8 mouse cellular contexts compared by ENCODE assay signal in genomic region chr9:66646226-66646625, GRCm38 (mm10). TPM values are rescaled to one million over a fixed set of nuclear protein-coding genes. Genes with fewer than 3 reads are reported as not detected.
DNase-seq lines count a peak whose midpoint lies in the region; ATAC-seq and TF ChIP-seq lines count a peak whose summit lies in the region.

No protein-coding gene starts in this region.

- no peaks in the 10 kb centered on the region for H3K9me3 ChIP-seq in forebrain, embryonic 10.5 days
- no peaks in the 10 kb centered on the region for H3K9me3 ChIP-seq in heart, embryonic 15.5 days (replicated peaks)
- no peaks in the 10 kb centered on the region for H3K9me3 ChIP-seq in liver, embryonic 11.5 days (ENCODE audit: control insufficient read depth, low read length)
- no peaks in the 10 kb centered on the region for H3K9me3 ChIP-seq in neural tube, embryonic 13.5 days
- H3K9me3 ChIP-seq in stomach, postnatal 0 days (ENCODE audit: control insufficient read depth, low read length), result no peaks in the 10 kb centered on the region

- peaks cover 5% of the 10 kb centered on the region for H3K4me1 ChIP-seq in forebrain, embryonic 10.5 days
- H3K4me1 ChIP-seq in heart, embryonic 15.5 days (replicated peaks), result peaks cover 4% of the 10 kb centered on the region
- no peaks in the 10 kb centered on the region for H3K4me1 ChIP-seq in liver, embryonic 11.5 days (replicated peaks; ENCODE audit: control insufficient read depth, insufficient read depth, low read length)
- peaks cover 2% of the 10 kb centered on the region for H3K4me1 ChIP-seq in neural tube, embryonic 13.5 days (replicated peaks)
- H3K4me1 ChIP-seq in stomach, postnatal 0 days (replicated peaks; ENCODE audit: control insufficient read depth, insufficient read depth), result no peaks in the 10 kb centered on the region

- TF ChIP-seq CTCF in stomach, postnatal 0 days (IDR thresholded peaks at IDR 0.05; ENCODE audit: low read depth), result peak; percentile 96

- H3K9ac ChIP-seq in heart, embryonic 15.5 days, result no peak overlapping the region
- H3K9ac ChIP-seq in liver, embryonic 11.5 days (ENCODE audit: low read depth, low read length), result no peak overlapping the region
- H3K9ac ChIP-seq in neural tube, embryonic 13.5 days, result no peak overlapping the region
- H3K9ac ChIP-seq in stomach, postnatal 0 days (ENCODE audit: low read length), result no peak overlapping the region

- no peak overlapping the region for H3K27ac ChIP-seq in forebrain, embryonic 10.5 days
- no peak overlapping the region for H3K27ac ChIP-seq in heart, embryonic 15.5 days
- H3K27ac ChIP-seq in liver, embryonic 11.5 days (ENCODE audit: low read depth, low read length), result no peak overlapping the region
- H3K27ac ChIP-seq in neural tube, embryonic 13.5 days (replicated peaks), result no peak overlapping the region
- H3K27ac ChIP-seq in stomach, postnatal 0 days (replicated peaks), result no peak overlapping the region

- no peaks in the 10 kb centered on the region for H3K36me3 ChIP-seq in forebrain, embryonic 10.5 days (replicated peaks)
- no peaks in the 10 kb centered on the region for H3K36me3 ChIP-seq in heart, embryonic 15.5 days
- no peaks in the 10 kb centered on the region for H3K36me3 ChIP-seq in liver, embryonic 11.5 days (ENCODE audit: control insufficient read depth, insufficient read depth, low read length)
- no peaks in the 10 kb centered on the region for H3K36me3 ChIP-seq in neural tube, embryonic 13.5 days
- no peaks in the 10 kb centered on the region for H3K36me3 ChIP-seq in stomach, postnatal 0 days (ENCODE audit: control insufficient read depth, insufficient read depth, low read length)

- peak; percentile 92 for ATAC-seq in heart, embryonic 15.5 days (replicated peaks; ENCODE audit: insufficient number of reproducible peaks, insufficient read depth, low FRiP score, low read depth)
- no peak; the same call in 1 of the 2 replicates for ATAC-seq in liver, embryonic 11.5 days (replicated peaks; ENCODE audit: low FRiP score)
- ATAC-seq in neural tube, embryonic 13.5 days (ENCODE audit: low read depth), result peak; percentile 82; the same call in 1 of the 2 replicates
- peak; percentile 95 for ATAC-seq in stomach, postnatal 0 days (ENCODE audit: low FRiP score, low TSS enrichment)

- H3K4me3 ChIP-seq in forebrain, embryonic 10.5 days, result no peak overlapping the region
- no peak overlapping the region for H3K4me3 ChIP-seq in heart, embryonic 15.5 days
- no peak overlapping the region for H3K4me3 ChIP-seq in liver, embryonic 11.5 days (ENCODE audit: low read depth, low read length)
- no peak overlapping the region for H3K4me3 ChIP-seq in neural tube, embryonic 13.5 days
- no peak overlapping the region for H3K4me3 ChIP-seq in stomach, postnatal 0 days (ENCODE audit: low read depth, low read length)

- H3K4me2 ChIP-seq in heart, embryonic 15.5 days, result no peak overlapping the region
- no peak overlapping the region for H3K4me2 ChIP-seq in liver, embryonic 11.5 days
- H3K4me2 ChIP-seq in neural tube, embryonic 13.5 days, result no peak overlapping the region
- no peak overlapping the region for H3K4me2 ChIP-seq in stomach, postnatal 0 days (replicated peaks; ENCODE audit: low read depth)

- TF ChIP-seq EP300 in stomach, postnatal 0 days (optimal IDR thresholded peaks at IDR 0.05), result no peak

- DNase-seq in CD8-positive naive resting alpha-beta T cell, adult 2 months (ENCODE audit: low read depth in 2 of 2, low spot score in 2 of 2), result peak; percentile 69 to 73
- DNase-seq in c-Kit-negative CD71-positive TER-119-positive erythroid progenitor cells, embryonic 14.5 days (ENCODE audit: low read depth, low spot score), result peak; percentile 35
- DNase-seq in forebrain, embryonic 10.5 days (ENCODE audit: extremely low spot score, low spot score), result peak; percentile 84
- DNase-seq in kidney, postnatal 10 days, result peak; percentile 96
- DNase-seq in liver, embryonic 11.5 days (ENCODE audit: low spot score), result peak; percentile 73
- DNase-seq in stomach, postnatal 0 days (ENCODE audit: low spot score), result peak; percentile 93

- WGBS in forebrain, embryonic 10.5 days, result 20% methylated on average over 7 of the region's 7 CpGs
- 15% methylated on average over 7 of the region's 7 CpGs for WGBS in heart, embryonic 15.5 days
- WGBS in liver, embryonic 11.5 days, result 15% methylated on average over 7 of the region's 7 CpGs
- 16% methylated on average over 7 of the region's 7 CpGs for whole genome bisulfite sequencing in neural tube, embryonic 13.5 days
- 13% methylated on average over 7 of the region's 7 CpGs for WGBS in stomach, postnatal 0 days

- H3K27me3 ChIP-seq in forebrain, embryonic 10.5 days (ENCODE audit: poor library complexity, severe bottlenecking), result no peaks in the 10 kb centered on the region
- H3K27me3 ChIP-seq in heart, embryonic 15.5 days, result no peaks in the 10 kb centered on the region
- H3K27me3 ChIP-seq in liver, embryonic 11.5 days (replicated peaks; ENCODE audit: control insufficient read depth, insufficient read depth, low read length), result no peaks in the 10 kb centered on the region
- H3K27me3 ChIP-seq in neural tube, embryonic 13.5 days, result no peaks in the 10 kb centered on the region
- H3K27me3 ChIP-seq in stomach, postnatal 0 days (ENCODE audit: control insufficient read depth, insufficient read depth, low read length), result no peaks in the 10 kb centered on the region

RNA-seq across cellular contexts. Expression of gene Usp3, which starts 53.3 kb away (rescaled TPM):
- 95.1 and 101 TPM in 2 replicates for polyA plus RNA-seq in forebrain, embryonic 10.5 days (2016; fragmentation: Nextera tagmentation; extraction: Ambion mirVana)
- 30.5 and 35.6 TPM in 2 replicates for polyA plus RNA-seq in heart, embryonic 15.5 days (2015; fragmentation: Nextera tagmentation; extraction: Ambion mirVana)
- polyA plus RNA-seq in liver, embryonic 11.5 days (2014; fragmentation: Nextera tagmentation; extraction: Ambion mirVana), result 32.8 and 33.1 TPM in 2 replicates
- 74.7 and 97.3 TPM in 2 replicates for polyA plus RNA-seq in neural tube, embryonic 13.5 days (2015; fragmentation: Nextera tagmentation; extraction: Ambion mirVana)
- 42.2 and 49.2 TPM in 2 replicates for polyA plus RNA-seq in stomach, postnatal 0 days (2015; fragmentation: Nextera tagmentation; extraction: Ambion mirVana)

Comparison
In these comparisons a context has a peak if more than half of its experiments do, and no peak if none do; other contexts are left out.
1. DNase-seq: peak in every context shown above with its lines; median percentile 96 in kidney, postnatal 10 days; 93 in stomach, postnatal 0 days; 84 in forebrain, embryonic 10.5 days; 73 in liver, embryonic 11.5 days; 71 in CD8-positive naive resting alpha-beta T cell, adult 2 months; 35 in c-Kit-negative CD71-positive TER-119-positive erythroid progenitor cells, embryonic 14.5 days.